ENCODE assay signal across 8 mouse cellular contexts in the genomic region with DNA sequence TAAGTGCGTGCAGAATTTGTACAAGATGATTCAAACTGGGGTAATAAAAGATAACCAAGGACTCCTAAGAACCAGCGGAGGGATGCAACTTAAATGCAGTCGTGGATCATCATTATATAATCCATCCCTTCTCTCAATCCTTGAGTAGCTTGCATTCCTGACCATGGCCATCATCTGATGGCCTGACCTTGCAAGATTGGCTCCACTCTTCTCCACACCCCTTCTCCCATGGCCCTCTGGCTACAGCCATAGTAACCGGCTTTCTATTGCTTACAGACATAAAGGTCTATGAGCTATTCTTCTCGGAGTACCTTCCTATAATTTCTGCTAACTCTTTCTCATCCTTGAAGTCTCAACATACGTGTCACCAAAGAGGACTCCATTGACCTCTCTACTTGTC. TPM values are rescaled to one million over a fixed set of nuclear protein-coding genes. Genes with fewer than 3 reads are reported as not detected.
A peak's percentile ranks its signal among the peaks of the same experiment; 100 is the strongest.
DNase-seq lines count a peak whose midpoint lies in the region; ATAC-seq and TF ChIP-seq lines count a peak whose summit lies in the region.

No protein-coding gene starts in this region.

- no peak for TF ChIP-seq EP300 in lung, postnatal 0 days (IDR thresholded peaks at IDR 0.05)

- no peak overlapping the region for H3K9ac ChIP-seq in lung, postnatal 0 days (replicated peaks; ENCODE audit: low read depth)
- H3K9ac ChIP-seq in limb, embryonic 12.5 days (replicated peaks) = peak overlapping the region; percentile 98
- H3K9ac ChIP-seq in stomach, embryonic 16.5 days (ENCODE audit: low read length) = peak overlapping the region; percentile 84

- H3K36me3 ChIP-seq in lung, postnatal 0 days (ENCODE audit: insufficient read depth, low read length) = no peaks in the 10 kb centered on the region
- H3K36me3 ChIP-seq in limb, embryonic 12.5 days = peaks cover 45% of the 10 kb centered on the region
- H3K36me3 ChIP-seq in stomach, embryonic 16.5 days (ENCODE audit: control insufficient read depth, insufficient read depth, low read length) = 0 out of 2 replicates have a peak, but pooled peaks cover 3% of the 10 kb centered on the region

- no peaks in the 10 kb centered on the region for H3K9me3 ChIP-seq in lung, postnatal 0 days (ENCODE audit: low read length)
- no peaks in the 10 kb centered on the region for H3K9me3 ChIP-seq in limb, embryonic 12.5 days
- H3K9me3 ChIP-seq in stomach, embryonic 16.5 days (replicated peaks; ENCODE audit: control insufficient read depth, low read length) = no peaks in the 10 kb centered on the region

- WGBS in lung, postnatal 0 days = 50% methylated on average over 6 of the region's 6 CpGs
- WGBS in limb, embryonic 12.5 days = 66% methylated on average over 6 of the region's 6 CpGs
- WGBS in stomach, embryonic 16.5 days = 56% methylated on average over 6 of the region's 6 CpGs

- peaks cover 7% of the 10 kb centered on the region; the same call in 1 of the 2 replicates for H3K4me1 ChIP-seq in lung, postnatal 0 days (ENCODE audit: insufficient read depth, low read depth, low read length)
- H3K4me1 ChIP-seq in limb, embryonic 12.5 days (replicated peaks) = peaks cover 31% of the 10 kb centered on the region
- peaks cover 32% of the 10 kb centered on the region for H3K4me1 ChIP-seq in stomach, embryonic 16.5 days (ENCODE audit: control insufficient read depth, insufficient read depth, low read length)

- 0 out of 2 replicates have a peak overlapping the region, but pooled peaks have one; percentile 98 for H3K4me3 ChIP-seq in lung, postnatal 0 days (ENCODE audit: low read depth, low read length)
- H3K4me3 ChIP-seq in limb, embryonic 12.5 days (replicated peaks) = peak overlapping the region; percentile 98
- peak overlapping the region; percentile 80 for H3K4me3 ChIP-seq in stomach, embryonic 16.5 days (replicated peaks; ENCODE audit: low read length)

- no peaks in the 10 kb centered on the region for H3K27me3 ChIP-seq in lung, postnatal 0 days (replicated peaks; ENCODE audit: insufficient read depth, low read length)
- no peaks in the 10 kb centered on the region for H3K27me3 ChIP-seq in limb, embryonic 12.5 days
- no peaks in the 10 kb centered on the region for H3K27me3 ChIP-seq in stomach, embryonic 16.5 days (ENCODE audit: control insufficient read depth, insufficient read depth, low read length)

- peak overlapping the region; percentile 94; the same call in 1 of the 2 replicates for H3K4me2 ChIP-seq in lung, postnatal 0 days (replicated peaks; ENCODE audit: low read depth, low read length)
- H3K4me2 ChIP-seq in limb, embryonic 12.5 days = peak overlapping the region; percentile 94
- H3K4me2 ChIP-seq in stomach, embryonic 16.5 days (ENCODE audit: low read depth, low read length) = peak overlapping the region; percentile 61

- no peak overlapping the region for H3K27ac ChIP-seq in lung, postnatal 0 days (ENCODE audit: low read length)
- H3K27ac ChIP-seq in limb, embryonic 12.5 days = no peak overlapping the region; the same call in 1 of the 2 replicates
- H3K27ac ChIP-seq in stomach, embryonic 16.5 days (ENCODE audit: low read length) = no peak overlapping the region

- ATAC-seq in lung, postnatal 0 days = no peak
- ATAC-seq in limb, embryonic 12.5 days (ENCODE audit: insufficient number of reproducible peaks, insufficient read depth, low FRiP score, low TSS enrichment, low read depth) = no peak
- ATAC-seq in stomach, embryonic 16.5 days (ENCODE audit: insufficient read depth, low FRiP score) = no peak

- peak; percentile 63 to 79 for DNase-seq in adrenal gland, adult (ENCODE audit: inconsistent age in 2 of 2, low spot score in 1 of 2)
- DNase-seq in adrenal gland, adult 18-20 months (ENCODE audit: low spot score in 2 of 2) = no peak
- no peak for DNase-seq in lung, postnatal 0 days (ENCODE audit: low spot score)
- no peak for DNase-seq in lung, postnatal 4 days
- no peak for DNase-seq in spleen, postnatal 36 days (ENCODE audit: low spot score in 2 of 2)
- DNase-seq in testis, postnatal 10 days (ENCODE audit: low spot score) = no peak

- no peak for TF ChIP-seq CTCF in lung, postnatal 0 days (IDR thresholded peaks at IDR 0.05)

RNA-seq across cellular contexts. Expression of a gene that starts 0.8 kb away (rescaled TPM):
- total RNA-seq in adrenal gland, adult 18-20 months (2021) = 10 to 100 TPM; 35.7 to 47.9 TPM
- 2.8 and 3.1 TPM in 2 replicates for polyA plus RNA-seq in lung, postnatal 0 days (2015; fragmentation: Nextera tagmentation; extraction: Ambion mirVana)
- polyA plus RNA-seq in limb, embryonic 12.5 days (2016; fragmentation: Nextera tagmentation; extraction: Ambion mirVana) = 7.2 and 7.4 TPM in 2 replicates
- 6.7 and 8.2 TPM in 2 replicates for polyA plus RNA-seq in stomach, embryonic 16.5 days (2015; fragmentation: Nextera tagmentation; extraction: Ambion mirVana)

RNA-seq across cellular contexts. Expression of a gene that starts 0.9 kb away (rescaled TPM):
- 1 to 10 TPM; 8.3 to 9.1 TPM for total RNA-seq in adrenal gland, adult 18-20 months (2021)
- polyA plus RNA-seq in lung, postnatal 0 days (2015; fragmentation: Nextera tagmentation; extraction: Ambion mirVana) = 6.8 and 7.1 TPM in 2 replicates
- 13.3 and 16.6 TPM in 2 replicates for polyA plus RNA-seq in limb, embryonic 12.5 days (2016; fragmentation: Nextera tagmentation; extraction: Ambion mirVana)
- polyA plus RNA-seq in stomach, embryonic 16.5 days (2015; fragmentation: Nextera tagmentation; extraction: Ambion mirVana) = 19.6 and 21.8 TPM in 2 replicates

RNA-seq across cellular contexts. Expression of a gene that starts 16.9 kb away (rescaled TPM):
- total RNA-seq in adrenal gland, adult 18-20 months (2021) = 1 to 10 TPM; 2.2 to 2.3 TPM
- 4.7 and 5.5 TPM in 2 replicates for polyA plus RNA-seq in lung, postnatal 0 days (2015; fragmentation: Nextera tagmentation; extraction: Ambion mirVana)
- polyA plus RNA-seq in limb, embryonic 12.5 days (2016; fragmentation: Nextera tagmentation; extraction: Ambion mirVana) = 10.3 and 11.9 TPM in 2 replicates
- polyA plus RNA-seq in stomach, embryonic 16.5 days (2015; fragmentation: Nextera tagmentation; extraction: Ambion mirVana) = 9.2 and 9.9 TPM in 2 replicates

RNA-seq across cellular contexts. Expression of a gene that starts 49.1 kb away (rescaled TPM):
- total RNA-seq in adrenal gland, adult 18-20 months (2021) = 10 to 100 TPM; 21.4 to 25.3 TPM
- polyA plus RNA-seq in lung, postnatal 0 days (2015; fragmentation: Nextera tagmentation; extraction: Ambion mirVana) = 4.7 and 5.2 TPM in 2 replicates
- polyA plus RNA-seq in limb, embryonic 12.5 days (2016; fragmentation: Nextera tagmentation; extraction: Ambion mirVana) = 7.0 TPM in 2 replicates
- polyA plus RNA-seq in stomach, embryonic 16.5 days (2015; fragmentation: Nextera tagmentation; extraction: Ambion mirVana) = 6.7 TPM in 2 replicates

Comparison
In these comparisons a context has a peak if more than half of its experiments do, and no peak if none do; other contexts are left out.
1. DNase-seq: peak in adrenal gland, adult (2 of 2); none in adrenal gland, adult 18-20 months (0 of 2), lung, postnatal 0 days (single experiment), lung, postnatal 4 days (0 of 2), spleen, postnatal 36 days (0 of 2) and testis, postnatal 10 days (single experiment).
2. Peak in every context shown above with its lines, with median percentiles within 50 percentile points of each other: H3K4me2 ChIP-seq and H3K4me3 ChIP-seq.